Mouse (Mus musculus): ENCODE measurements around the gene Gipc2. TPM values are rescaled to one million over a fixed set of nuclear protein-coding genes. Genes with fewer than 3 reads are reported as not detected.

Gene Gipc2
- polyA plus RNA-seq, 1 experiment from 2014 or later = 17.8 TPM

Other genes with a start within 250 kb of the Gipc2 start
- gene Dnajb4, start 44.1 kb upstream of the Gipc2 start, polyA plus RNA-seq (2015; fragmentation: Nextera tagmentation; extraction: Ambion mirVana) = 37.1 and 39.3 TPM in 2 replicates
- 53.0 and 58.0 TPM in 2 replicates for gene Fubp1, start 44.2 kb upstream of the Gipc2 start, polyA plus RNA-seq (2015; fragmentation: Nextera tagmentation; extraction: Ambion mirVana)
- gene Nexn, start 100.1 kb upstream of the Gipc2 start, polyA plus RNA-seq (2015; fragmentation: Nextera tagmentation; extraction: Ambion mirVana) = 1.3 and 1.9 TPM in 2 replicates
- 3.8 and 4.3 TPM in 2 replicates for gene Miga1, start 174.2 kb upstream of the Gipc2 start, polyA plus RNA-seq (2015; fragmentation: Nextera tagmentation; extraction: Ambion mirVana)
- gene Usp33, start 180.2 kb upstream of the Gipc2 start, polyA plus RNA-seq (2015; fragmentation: Nextera tagmentation; extraction: Ambion mirVana) = 20.2 and 22.0 TPM in 2 replicates
- gene Zzz3, start 229.2 kb upstream of the Gipc2 start, polyA plus RNA-seq (2015; fragmentation: Nextera tagmentation; extraction: Ambion mirVana) = 11.3 and 12.3 TPM in 2 replicates

Measured in liver, embryonic 16.5 days (tissue).